In genomic region chr17:88258361-88258796, GRCm38 (mm10) we compare ENCODE assay signal across 10 mouse cellular contexts.
DNase-seq lines count a peak whose midpoint lies in the region; ATAC-seq and TF ChIP-seq lines count a peak whose summit lies in the region.
"Had no signal": no experiment of that assay in that cellular context is flagged by ENCODE, and none has a peak within 500 bp of the region (broad histone marks: within the 10 kb centered on the region; RNA-seq: fewer than 3 reads in every experiment).

No protein-coding gene starts in this region.

- no peaks in the 10 kb centered on the region for H3K9me3 ChIP-seq in stomach, postnatal 0 days (ENCODE audit: control insufficient read depth, low read length)
- H3K9me3 ChIP-seq in midbrain, embryonic 11.5 days (ENCODE audit: control insufficient read depth, low read length), result no peaks in the 10 kb centered on the region
- H3K9me3 ChIP-seq: embryonic facial prominence, embryonic 13.5 days had no signal

- TF ChIP-seq CTCF in lung, adult 2 months (IDR thresholded peaks at IDR 0.05; ENCODE audit: insufficient read depth, low read length), result no peak
- TF ChIP-seq CTCF in liver, adult 2 months (IDR thresholded peaks at IDR 0.05; ENCODE audit: low read depth, low read length), result no peak
- TF ChIP-seq CTCF in stomach, postnatal 0 days (IDR thresholded peaks at IDR 0.05; ENCODE audit: low read depth), result peak; percentile 50

- H3K27me3 ChIP-seq in liver, adult 2 months (ENCODE audit: control insufficient read depth, insufficient read depth, low read length), result no peaks in the 10 kb centered on the region
- H3K27me3 ChIP-seq in stomach, postnatal 0 days (ENCODE audit: control insufficient read depth, insufficient read depth, low read length), result no peaks in the 10 kb centered on the region
- H3K27me3 ChIP-seq in midbrain, embryonic 11.5 days (ENCODE audit: control insufficient read depth, insufficient read depth, low read length), result no peaks in the 10 kb centered on the region
- H3K27me3 ChIP-seq: embryonic facial prominence, embryonic 13.5 days had no signal

- TF ChIP-seq POLR2A in lung, adult 2 months (IDR thresholded peaks at IDR 0.05; ENCODE audit: borderline replicate concordance, extremely low read depth, low read depth, low read length), result no peak
- TF ChIP-seq POLR2A in liver, adult 2 months (IDR thresholded peaks at IDR 0.05; ENCODE audit: extremely low read depth, insufficient read depth, low read length), result no peak

- TF ChIP-seq EP300 in stomach, postnatal 0 days (optimal IDR thresholded peaks at IDR 0.05), result no peak

- ATAC-seq in common myeloid progenitor, adult 5-6 weeks (replicated peaks; ENCODE audit: low read depth, poor library complexity, severe bottlenecking), result peak; percentile 57
- no peak for ATAC-seq in stomach, postnatal 0 days (ENCODE audit: low FRiP score, low TSS enrichment)
- ATAC-seq in midbrain, embryonic 11.5 days (ENCODE audit: low FRiP score), result no peak

- no peak overlapping the region for H3K4me2 ChIP-seq in stomach, postnatal 0 days (replicated peaks; ENCODE audit: low read depth)
- no peak overlapping the region for H3K4me2 ChIP-seq in midbrain, embryonic 11.5 days
- H3K4me2 ChIP-seq: embryonic facial prominence, embryonic 13.5 days had no signal

- no peak overlapping the region for H3K9ac ChIP-seq in liver, adult 2 months (ENCODE audit: low read depth, low read length)
- no peak overlapping the region for H3K9ac ChIP-seq in stomach, postnatal 0 days (ENCODE audit: low read length)
- no peak overlapping the region for H3K9ac ChIP-seq in midbrain, embryonic 11.5 days (ENCODE audit: low read length)
- H3K9ac ChIP-seq: embryonic facial prominence, embryonic 13.5 days had no signal

- H3K27ac ChIP-seq in liver, adult 2 months (replicated peaks; ENCODE audit: insufficient read depth, low read depth, low read length), result no peak overlapping the region
- no peak overlapping the region for H3K27ac ChIP-seq in stomach, postnatal 0 days (replicated peaks)
- no peak overlapping the region for H3K27ac ChIP-seq in midbrain, embryonic 11.5 days (ENCODE audit: low read depth, low read length)
- H3K27ac ChIP-seq: embryonic facial prominence, embryonic 13.5 days had no signal

- no peaks in the 10 kb centered on the region for H3K36me3 ChIP-seq in liver, adult 2 months (ENCODE audit: control insufficient read depth, insufficient read depth, low read length)
- no peaks in the 10 kb centered on the region for H3K36me3 ChIP-seq in stomach, postnatal 0 days (ENCODE audit: control insufficient read depth, insufficient read depth, low read length)
- no peaks in the 10 kb centered on the region for H3K36me3 ChIP-seq in midbrain, embryonic 11.5 days (ENCODE audit: control insufficient read depth, insufficient read depth, low read length)
- H3K36me3 ChIP-seq: embryonic facial prominence, embryonic 13.5 days had no signal

- H3K4me1 ChIP-seq in lung, adult 2 months (ENCODE audit: control insufficient read depth, insufficient read depth, low read length), result 0 out of 2 replicates have a peak, but pooled peaks cover 3% of the 10 kb centered on the region
- H3K4me1 ChIP-seq in liver, adult 2 months (ENCODE audit: control insufficient read depth, insufficient read depth, low read length), result peaks cover 2% of the 10 kb centered on the region; the same call in 1 of the 2 replicates
- 0 out of 2 replicates have a peak, but pooled peaks cover 2% of the 10 kb centered on the region for H3K4me1 ChIP-seq in stomach, postnatal 0 days (replicated peaks; ENCODE audit: control insufficient read depth, insufficient read depth)
- H3K4me1 ChIP-seq in midbrain, embryonic 11.5 days (ENCODE audit: control insufficient read depth, insufficient read depth, low read length), result peaks cover 8% of the 10 kb centered on the region; the same call in 1 of the 2 replicates

- H3K4me3 ChIP-seq in lung, adult 2 months (replicated peaks; ENCODE audit: extremely low read depth, low read depth, low read length), result no peak overlapping the region
- no peak overlapping the region for H3K4me3 ChIP-seq in liver, adult 2 months (ENCODE audit: insufficient read depth, low read depth, low read length)
- no peak overlapping the region for H3K4me3 ChIP-seq in stomach, postnatal 0 days (ENCODE audit: low read depth, low read length)
- H3K4me3 ChIP-seq in midbrain, embryonic 11.5 days (ENCODE audit: low read depth, low read length), result no peak overlapping the region
- H3K4me3 ChIP-seq: embryonic facial prominence, embryonic 13.5 days; myocyte had no signal

- H3K79me2 ChIP-seq in liver, adult 2 months (ENCODE audit: control insufficient read depth, insufficient read depth, low read length), result no peaks in the 10 kb centered on the region

- peak; percentile 18 for DNase-seq in lung, adult 2 months
- DNase-seq in lung, postnatal 14 days, result no peak
- peak; percentile 17 for DNase-seq in liver, adult 2 months (ENCODE audit: extremely low read depth, low read depth, low spot score)
- peak; percentile 20 for DNase-seq in stomach, postnatal 0 days (ENCODE audit: low spot score)
- DNase-seq in midbrain, embryonic 11.5 days (ENCODE audit: low spot score, missing footprints), result no peak
- no peak for DNase-seq in layer of hippocampus, postnatal 14 days (ENCODE audit: low spot score in 2 of 2)
- DNase-seq in MN1 (ENCODE audit: low spot score), result no peak

- 40% methylated on average over 11 of the region's 11 CpGs for WGBS in lung, adult 2 months
- 76% methylated on average over 11 of the region's 11 CpGs for WGBS in liver, adult 2 months
- 64% methylated on average over 11 of the region's 11 CpGs for WGBS in stomach, postnatal 0 days
- WGBS in midbrain, embryonic 11.5 days, result 79% methylated on average over 11 of the region's 11 CpGs

Comparison
In these comparisons a context has a peak if more than half of its experiments do, and no peak if none do; other contexts are left out.
1. DNase-seq: peak in lung, adult 2 months (single experiment), liver, adult 2 months (single experiment) and stomach, postnatal 0 days (single experiment); none in lung, postnatal 14 days (single experiment), midbrain, embryonic 11.5 days (single experiment), layer of hippocampus, postnatal 14 days (0 of 2) and MN1 (single experiment).